8 mouse cellular contexts compared by ENCODE assay signal in genomic region chr6:92183621-92184131, GRCm38 (mm10). TPM values are rescaled to one million over a fixed set of nuclear protein-coding genes. Genes with fewer than 3 reads are reported as not detected.
A peak's percentile ranks its signal among the peaks of the same experiment; 100 is the strongest.
DNase-seq lines count a peak whose midpoint lies in the region; ATAC-seq and TF ChIP-seq lines count a peak whose summit lies in the region.

TSS of gene Mrps25 (minus strand) at chr6:92184033.

- peak within 1 kb of the TSS; percentile 90 for H3K4me3 ChIP-seq in layer of hippocampus, adult 2 months
- H3K4me3 ChIP-seq in lung, embryonic 14.5 days (ENCODE audit: low read depth, low read length) = peak within 1 kb of the TSS; percentile 75
- peak within 1 kb of the TSS; percentile 98 for H3K4me3 ChIP-seq in thymus, adult 2 months (ENCODE audit: control insufficient read depth, insufficient read depth, low read length)

- peak within 1 kb of the TSS; percentile 80 for H3K9ac ChIP-seq in lung, embryonic 14.5 days

- peak; percentile 81 for DNase-seq in MN1 (ENCODE audit: low spot score)
- peak; percentile 70 for DNase-seq in cerebellum, adult 8-10 months
- peak; percentile 78 for DNase-seq in forelimb bud, embryonic 11.5 days (ENCODE audit: low read depth, low spot score)
- DNase-seq in heart, postnatal 4 days = peak; percentile 73
- DNase-seq in layer of hippocampus, adult 2 months (ENCODE audit: low spot score in 2 of 2) = peak; percentile 66 to 80
- peak; percentile 88 for DNase-seq in lung, embryonic 14.5 days
- peak; percentile 50 for DNase-seq in ovary, adult 18-20 months (ENCODE audit: low spot score)
- DNase-seq in thymus, adult 2 months = peak; percentile 63

- WGBS in lung, embryonic 14.5 days = under 1% methylated on average over 42 of the region's 42 CpGs
- under 1% methylated on average over 42 of the region's 42 CpGs for WGBS in thymus, adult 2 months

- no peaks in the 10 kb centered on the region for H3K27me3 ChIP-seq in lung, embryonic 14.5 days (ENCODE audit: insufficient read depth, low read length)
- H3K27me3 ChIP-seq in thymus, adult 2 months (ENCODE audit: control insufficient read depth, insufficient read depth, low read length) = no peaks in the 10 kb centered on the region

- H3K4me1 ChIP-seq in lung, embryonic 14.5 days (ENCODE audit: insufficient read depth) = peaks cover 5% of the 10 kb centered on the region; the same call in 1 of the 2 replicates
- peaks cover 6% of the 10 kb centered on the region for H3K4me1 ChIP-seq in thymus, adult 2 months (replicated peaks; ENCODE audit: control insufficient read depth, insufficient read depth, low read length)

- H3K36me3 ChIP-seq in lung, embryonic 14.5 days (ENCODE audit: insufficient read depth) = peaks cover 30% of the 10 kb centered on the region
- no peaks in the 10 kb centered on the region for H3K36me3 ChIP-seq in thymus, adult 2 months (ENCODE audit: control insufficient read depth, insufficient read depth, low read length)

- peak; percentile 4; the same call in 1 of the 2 replicates for TF ChIP-seq POLR2A in thymus, adult 2 months (IDR thresholded peaks at IDR 0.05; ENCODE audit: control insufficient read depth, extremely low read depth, insufficient read depth, low read length, poor library complexity)

- no peak for TF ChIP-seq CTCF in layer of hippocampus, adult 2 months (conservative IDR thresholded peaks at IDR 0.05)
- no peak for TF ChIP-seq CTCF in lung, embryonic 14.5 days (IDR thresholded peaks at IDR 0.05; ENCODE audit: low read depth)
- peak; percentile 54; the same call in 1 of the 2 replicates for TF ChIP-seq CTCF in thymus, adult 2 months (IDR thresholded peaks at IDR 0.05; ENCODE audit: borderline replicate concordance, control insufficient read depth, extremely low read depth, insufficient read depth, low read length, poor library complexity)

- H3K9me3 ChIP-seq in lung, embryonic 14.5 days (ENCODE audit: low read depth, low read length) = no peaks in the 10 kb centered on the region

- ATAC-seq in lung, embryonic 14.5 days (ENCODE audit: insufficient read depth) = peak; percentile 94

- peak within 1 kb of the TSS; percentile 92 for H3K27ac ChIP-seq in layer of hippocampus, adult 2 months
- no peak within 1 kb of the TSS for H3K27ac ChIP-seq in lung, embryonic 14.5 days (ENCODE audit: low read depth)
- peak within 1 kb of the TSS; percentile 28; the same call in 1 of the 2 replicates for H3K27ac ChIP-seq in thymus, adult 2 months (ENCODE audit: control insufficient read depth, insufficient read depth, low read length)

- peak within 1 kb of the TSS; percentile 81 for H3K4me2 ChIP-seq in lung, embryonic 14.5 days

RNA-seq across cellular contexts. Expression of gene Mrps25, which starts in this region (rescaled TPM):
- 10 to 100 TPM; 55.7 to 56.8 TPM for total RNA-seq in heart, postnatal 4 days (2021)
- total RNA-seq in layer of hippocampus, adult 2 months (2021) = 10 to 100 TPM; 49.5 to 51.8 TPM
- polyA plus RNA-seq in lung, embryonic 14.5 days (2014; fragmentation: Nextera tagmentation; extraction: Ambion mirVana) = 71.6 and 73.1 TPM in 2 replicates
- 16.6 and 16.9 TPM in 2 replicates for polyA plus RNA-seq in thymus, adult 2 months (2012; rRNA removed)
